Mouse (Mus musculus) MEL (cell line): ENCODE results near the gene Rasgef1b.

Source experiments
- BHLHE40 ChIP-seq: IDR thresholded peaks from 2 replicates; pipeline ENCODE4 v1.6.1; 2012; ENCODE audit warnings: low read depth, mild to moderate bottlenecking, inconsistent platforms, low read length, improper control_type of control experiment, borderline replicate concordance
- CTCF ChIP-seq, 3 experiments: IDR thresholded peaks in 2 of 3; conservative IDR thresholded peaks in 1 of 3; 2 replicates each; pipeline ENCODE4 v1.5.1; 2011 to 2012; ENCODE audit warnings: low read length in 3 of 3, low read depth in 2 of 3, mild to moderate bottlenecking in 2 of 3, improper control_type of control experiment in 1 of 3, inconsistent platforms in 1 of 3, mixed read lengths in 1 of 3, moderate library complexity in 1 of 3; ENCODE audit not compliant: control insufficient read depth in 1 of 3, insufficient read depth in 1 of 3, poor library complexity in 1 of 3, severe bottlenecking in 1 of 3
- EP300 ChIP-seq, 2 experiments: IDR thresholded peaks; 2 replicates each; pipeline ENCODE4 v1.6.1; 2011; ENCODE audit warnings: improper control_type of control experiment in 2 of 2, low read length in 2 of 2, low read depth in 1 of 2, mild to moderate bottlenecking in 1 of 2
- MAX ChIP-seq: IDR thresholded peaks from 2 replicates; pipeline ENCODE4 v1.6.1; 2011; ENCODE audit warnings: low read length, improper control_type of control experiment
- POLR2A ChIP-seq, 2 experiments: IDR thresholded peaks; 2 replicates each; pipeline ENCODE4 v1.6.1; 2011 to 2012; ENCODE audit warnings: low read length in 2 of 2, mild to moderate bottlenecking in 2 of 2, control low read depth in 1 of 2, improper control_type of control experiment in 1 of 2, low read depth in 1 of 2, moderate library complexity in 1 of 2; ENCODE audit not compliant: control insufficient read depth in 1 of 2, insufficient read depth in 1 of 2, poor library complexity in 1 of 2
- RAD21 ChIP-seq: IDR thresholded peaks from 2 replicates; pipeline ENCODE4 v1.6.1; 2011; ENCODE audit warnings: mild to moderate bottlenecking, low read depth, low read length, improper control_type of control experiment
- SIN3A ChIP-seq: IDR thresholded peaks from 2 replicates; pipeline ENCODE4 v1.6.1; 2012; ENCODE audit warnings: low read length, improper control_type of control experiment, inconsistent platforms
- TAL1 ChIP-seq: IDR thresholded peaks from 2 replicates; pipeline ENCODE4 v1.6.1; 2012; ENCODE audit warnings: mild to moderate bottlenecking, inconsistent platforms, low read length, moderate library complexity, mixed read lengths
- ZC3H11A ChIP-seq: IDR thresholded peaks from 2 replicates; pipeline ENCODE4 v1.6.1; 2012; ENCODE audit warnings: low read depth, mild to moderate bottlenecking, inconsistent platforms, low read length, improper control_type of control experiment
- ZMIZ1 ChIP-seq: IDR thresholded peaks from 2 replicates; pipeline ENCODE4 v1.6.1; 2012; ENCODE audit warnings: low read depth, mild to moderate bottlenecking, inconsistent platforms, low read length, improper control_type of control experiment, moderate library complexity

DNA sequence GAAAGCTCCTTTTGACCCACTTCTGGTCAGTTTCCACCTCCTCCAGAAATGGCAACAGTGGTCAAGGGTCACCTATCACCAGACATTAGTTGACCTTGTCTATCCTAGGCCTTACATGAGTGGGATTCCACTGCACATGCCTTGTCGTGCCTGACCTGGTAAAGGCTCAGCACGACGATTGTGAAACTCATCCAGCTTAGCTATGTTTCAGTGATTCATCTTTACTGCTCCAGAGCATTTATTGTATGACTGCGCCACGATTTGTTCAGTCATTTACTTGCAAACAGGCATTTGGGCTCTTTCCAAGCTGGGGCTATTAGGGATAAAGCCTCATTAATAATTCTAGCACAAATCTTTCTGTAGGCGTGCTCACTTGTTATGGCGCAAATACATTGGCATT, 498.4 kb downstream of the Rasgef1b start:
- no peak for TF ChIP-seq BHLHE40
- no peak for TF ChIP-seq ZMIZ1
- no peak for TF ChIP-seq CTCF (IDR thresholded peaks at IDR 0.05 in 2 of 3, conservative IDR thresholded peaks at IDR 0.05 in 1 of 3; ENCODE audit: control insufficient read depth in 1 of 3, insufficient read depth in 1 of 3, low read depth in 2 of 3, low read length in 3 of 3, poor library complexity in 1 of 3, severe bottlenecking in 1 of 3)
- no peak for TF ChIP-seq TAL1
- TF ChIP-seq POLR2A (IDR thresholded peaks at IDR 0.05; ENCODE audit: control insufficient read depth in 1 of 2, insufficient read depth in 1 of 2, low read depth in 1 of 2, low read length in 2 of 2, poor library complexity in 1 of 2), result no peak
- TF ChIP-seq SIN3A, result no peak
- TF ChIP-seq MAX, result no peak
- TF ChIP-seq RAD21, result no peak
- no peak for TF ChIP-seq ZC3H11A
- TF ChIP-seq EP300 (IDR thresholded peaks at IDR 0.05; ENCODE audit: low read depth in 1 of 2, low read length in 2 of 2), result no peak
